Mouse (Mus musculus) activated CD4-positive, CD25-positive, alpha-beta regulatory T cell, adult 4 months (primary cell): Measurements from ENCODE around the gene Tbc1d24. TPM values are rescaled to one million over a fixed set of nuclear protein-coding genes. Genes with fewer than 3 reads are reported as not detected.

ENCODE experiments used
- ATAC-seq: one replicate; pipeline ENCODE4 v1.8.0; 2017
- polyA plus RNA-seq, 2 experiments: library from polyadenylated mRNA; unstranded; fragments of 100-300 nt; shearing (Covaris generic); gene quantifications; one replicate each; pipeline ENCODE4 v1.2.1; 2017

The Tbc1d24 gene
- polyA plus RNA-seq, 2 experiments from 2014 or later = 0.45 to 0.60 TPM

- ATAC-seq = no peak
Observed at GRCm38 (mm10) chr17:24170729-24171128, 34.6 kb downstream of the Tbc1d24 start.

- ATAC-seq = no peak
Observed at GRCm38 (mm10) chr17:24170125-24170524, 35.2 kb downstream of the Tbc1d24 start.

- peak; percentile 83 for ATAC-seq
Observed at GRCm38 (mm10) chr17:24169317-24170065, 35.9 kb downstream of the Tbc1d24 start, which contains the start of gene Atp6v0c. TSS of gene Atp6v0c (minus strand) at chr17:24169702.

- peak; percentile 46 for ATAC-seq
Observed at GRCm38 (mm10) chr17:24168590-24169277, 36.6 kb downstream of the Tbc1d24 start.

- ATAC-seq = no peak
Observed at GRCm38 (mm10) chr17:24167891-24168505, 37.4 kb downstream of the Tbc1d24 start.

- no peak for ATAC-seq
Observed at GRCm38 (mm10) chr17:24167120-24167519, 38.2 kb downstream of the Tbc1d24 start.

- ATAC-seq = no peak
Observed at GRCm38 (mm10) chr17:24164566-24165259, 40.6 kb downstream of the Tbc1d24 start.

GRCm38 (mm10) chr17:24163176-24163962 lies 42.0 kb downstream of the Tbc1d24 start, which contains the start of gene Amdhd2:
TSS of gene Amdhd2 (minus strand) at chr17:24163766.
- ATAC-seq = peak; percentile 68

- no peak for ATAC-seq
Observed at GRCm38 (mm10) chr17:24162584-24163175, 42.7 kb downstream of the Tbc1d24 start.

- ATAC-seq = no peak
Observed at GRCm38 (mm10) chr17:24161466-24161865, 43.9 kb downstream of the Tbc1d24 start.

- ATAC-seq = no peak
Observed at GRCm38 (mm10) chr17:24157526-24157925, 47.8 kb downstream of the Tbc1d24 start.

- ATAC-seq = no peak
Observed at GRCm38 (mm10) chr17:24157121-24157520, 48.2 kb downstream of the Tbc1d24 start.

GRCm38 (mm10) chr17:24156394-24156793 lies 49.0 kb downstream of the Tbc1d24 start:
- no peak for ATAC-seq

- ATAC-seq = no peak
Observed at GRCm38 (mm10) chr17:24155742-24156141, 49.6 kb downstream of the Tbc1d24 start.

- ATAC-seq = no peak
Observed at GRCm38 (mm10) chr17:24154463-24154862, 50.9 kb downstream of the Tbc1d24 start.

- ATAC-seq = peak; percentile 95
Observed at GRCm38 (mm10) chr17:24151890-24152563, 53.3 kb downstream of the Tbc1d24 start.

- ATAC-seq = no peak
Observed at GRCm38 (mm10) chr17:24151382-24151781, 54.0 kb downstream of the Tbc1d24 start.

- ATAC-seq = no peak
Observed at GRCm38 (mm10) chr17:24150824-24151223, 54.5 kb downstream of the Tbc1d24 start, which contains the start of gene Pdpk1. TSS of gene Pdpk1 (minus strand) at chr17:24150924.

- ATAC-seq = no peak
Observed at GRCm38 (mm10) chr17:24149421-24149820, 55.9 kb downstream of the Tbc1d24 start.

GRCm38 (mm10) chr17:24142897-24143296 lies 62.5 kb downstream of the Tbc1d24 start:
- no peak for ATAC-seq

- ATAC-seq = peak; percentile 89
Observed at GRCm38 (mm10) chr17:24141425-24141920, 63.9 kb downstream of the Tbc1d24 start.
